Mouse (Mus musculus) spleen, postnatal 36 days (tissue): ENCODE data around the gene Ngly1.

ENCODE experiments used
- DNase-seq, 2 experiments: peaks; one replicate each; pipeline ENCODE4 v3.0.0; 2022; ENCODE audit warnings: low spot score in 2 of 2, mixed read lengths in 1 of 2

Ngly1 gene

GRCm38 (mm10) chr14:16249171-16249874 lies at the start of gene Ngly1, which contains the start of gene Oxsm:
TSS of gene Ngly1 (plus strand) at chr14:16249280.
TSS of gene Oxsm (minus strand) at chr14:16249808.
- DNase-seq = peak; percentile 82 to 83

- DNase-seq = no peak
Observed at GRCm38 (mm10) chr14:16200220-16200912, 48.7 kb upstream of the Ngly1 start.

DNA sequence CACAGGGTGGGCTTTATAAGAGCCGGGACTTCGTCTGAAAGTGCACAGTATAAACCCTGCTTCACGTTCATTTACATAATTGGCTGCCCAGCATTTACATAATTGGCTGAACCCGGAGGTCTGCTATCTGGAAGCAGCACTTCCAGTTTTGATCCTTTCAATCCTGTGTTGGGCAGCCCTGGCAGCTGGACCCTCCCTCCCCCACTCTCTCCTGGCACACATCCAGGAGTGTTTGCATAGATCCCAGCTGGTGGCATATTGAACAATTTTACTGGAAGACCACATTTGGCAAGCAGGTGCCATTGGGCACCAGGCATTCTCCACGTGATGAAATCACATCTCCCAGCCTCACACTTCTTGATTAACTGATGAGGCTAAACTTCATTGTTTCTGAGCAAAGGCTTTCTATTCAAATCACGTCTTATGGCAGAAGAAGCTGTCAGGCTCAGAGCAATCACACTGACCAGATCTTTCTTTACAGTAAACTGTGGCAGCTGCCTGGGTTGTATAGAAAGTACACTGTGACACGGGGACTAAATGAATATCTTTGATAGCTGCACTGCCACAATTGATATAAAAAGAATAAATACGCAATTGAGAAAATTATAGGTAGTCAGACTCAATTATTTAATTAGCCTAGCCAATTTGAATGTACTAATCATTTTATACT lies 48.0 kb upstream of the Ngly1 start:
- no peak for DNase-seq

DNA sequence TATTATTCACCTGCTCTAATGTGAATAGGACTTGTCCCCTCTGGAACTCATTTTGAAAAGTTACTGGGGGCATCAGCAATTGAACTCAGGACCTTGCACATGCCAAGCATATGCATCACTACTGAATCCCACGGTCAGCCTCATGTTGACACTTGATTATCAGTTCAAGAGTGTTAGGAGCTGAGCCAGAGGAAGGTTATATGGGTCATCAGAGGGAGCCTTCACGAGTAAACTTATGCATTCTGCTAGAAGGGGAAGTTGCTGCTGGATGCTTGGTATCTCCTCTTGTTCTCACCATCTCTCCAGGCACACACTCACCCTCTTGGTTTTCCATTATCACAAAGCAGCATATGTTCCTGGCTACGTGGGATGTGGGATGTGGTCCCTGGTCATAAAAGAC lies 47.4 kb upstream of the Ngly1 start:
- DNase-seq = no peak

DNA sequence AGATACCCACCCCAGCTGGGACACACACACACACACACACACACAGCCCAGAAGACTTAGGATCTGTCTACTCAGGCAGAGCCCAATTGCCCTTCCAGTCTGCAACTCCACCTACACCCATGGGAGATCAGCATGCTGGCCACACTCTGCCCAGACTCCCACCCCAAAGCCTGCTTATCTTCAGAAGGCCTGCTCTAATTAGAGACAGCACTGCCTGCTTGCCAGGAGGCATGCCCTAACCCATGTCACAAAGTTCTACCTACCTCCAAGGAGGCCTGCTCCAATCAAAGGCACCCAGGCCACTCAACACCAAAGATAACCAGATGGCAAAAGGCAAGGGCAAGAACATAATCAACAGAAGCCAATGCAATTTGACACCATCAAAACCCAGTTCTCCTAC lies 41.4 kb upstream of the Ngly1 start:
- DNase-seq = no peak

DNA sequence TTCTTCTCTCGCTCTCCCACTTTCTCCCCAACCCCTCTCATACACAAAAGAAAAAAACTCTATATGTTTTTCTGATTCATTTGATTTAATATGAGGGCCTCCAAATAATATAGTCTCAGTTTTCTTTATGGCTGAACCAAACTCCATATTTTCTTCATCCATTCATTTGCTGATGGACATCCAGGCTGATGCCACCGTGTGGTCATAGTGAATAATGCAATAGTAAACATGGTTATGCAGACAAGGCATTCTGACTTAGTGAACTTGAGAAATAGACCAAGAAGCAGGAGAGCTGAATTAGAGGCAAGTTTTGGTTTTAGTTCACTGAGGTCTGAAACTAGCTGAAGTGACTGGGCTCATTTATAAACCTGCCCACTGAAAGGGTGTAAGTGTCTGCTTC lies 30.1 kb upstream of the Ngly1 start:
- no peak for DNase-seq

- no peak for DNase-seq
Observed at GRCm38 (mm10) chr14:16229395-16229794, 19.7 kb upstream of the Ngly1 start.

GRCm38 (mm10) chr14:16230581-16230980 lies 18.5 kb upstream of the Ngly1 start:
- no peak for DNase-seq

GRCm38 (mm10) chr14:16233515-16233914 lies 15.6 kb upstream of the Ngly1 start:
- DNase-seq = no peak

GRCm38 (mm10) chr14:16236466-16236865 lies 12.6 kb upstream of the Ngly1 start:
- no peak for DNase-seq

DNA sequence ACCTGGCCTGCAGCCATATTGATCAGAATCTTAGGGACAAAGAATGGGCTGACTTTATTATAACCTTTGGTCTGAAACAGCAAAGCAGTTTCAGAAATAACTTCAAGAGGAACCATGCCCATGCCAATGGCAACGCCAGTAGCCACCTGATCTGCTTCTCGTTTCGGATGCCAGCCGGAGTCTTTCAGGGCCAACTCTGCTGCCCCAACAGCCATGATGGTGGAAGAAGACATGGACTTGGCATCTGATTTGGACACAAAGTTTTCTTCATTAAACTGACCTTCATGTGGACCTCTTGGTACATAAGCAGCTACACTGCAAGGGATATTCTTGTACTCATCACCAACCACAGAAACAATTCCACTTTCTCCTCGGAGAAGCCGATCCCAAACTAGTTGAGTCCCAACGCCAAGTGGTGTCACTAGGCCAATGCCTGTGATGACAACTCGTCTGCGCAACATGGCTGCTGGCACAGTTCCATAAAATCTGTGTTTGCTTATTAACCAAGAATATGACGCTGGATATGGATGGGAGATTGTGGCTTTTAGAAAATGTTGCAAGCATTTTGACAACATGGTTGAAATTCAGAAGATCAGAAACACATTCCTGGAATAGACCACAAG lies 6.8 kb upstream of the Ngly1 start:
- no peak for DNase-seq

- DNase-seq = peak; percentile 89 to 90
Observed at GRCm38 (mm10) chr14:16242947-16243602, 6.0 kb upstream of the Ngly1 start.

GRCm38 (mm10) chr14:16243603-16244209 lies 5.4 kb upstream of the Ngly1 start:
- no peak for DNase-seq

GRCm38 (mm10) chr14:16244370-16244769 lies 4.7 kb upstream of the Ngly1 start:
- DNase-seq = no peak

DNA sequence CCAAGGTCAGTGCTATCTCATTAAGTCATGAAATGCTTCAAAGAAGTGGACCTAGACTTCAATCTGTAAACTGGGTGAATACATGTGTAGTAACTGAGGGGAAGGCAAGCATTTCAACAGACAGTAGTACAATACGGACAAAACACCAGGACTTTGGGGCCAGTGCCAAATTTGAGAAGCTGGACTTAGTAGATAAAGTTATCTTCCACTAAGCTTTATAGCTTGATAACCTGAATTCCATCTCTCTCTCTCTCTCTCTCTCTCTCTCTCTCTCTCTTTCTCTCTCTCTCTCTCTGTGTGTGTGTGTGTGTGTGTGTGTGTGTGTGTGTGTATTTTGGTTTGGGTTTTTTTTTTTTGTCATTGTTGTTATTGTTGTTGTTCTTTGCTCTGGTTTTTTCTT lies 4.0 kb upstream of the Ngly1 start:
- no peak for DNase-seq

- no peak for DNase-seq
Observed at GRCm38 (mm10) chr14:16246340-16246912, 2.7 kb upstream of the Ngly1 start.

DNA sequence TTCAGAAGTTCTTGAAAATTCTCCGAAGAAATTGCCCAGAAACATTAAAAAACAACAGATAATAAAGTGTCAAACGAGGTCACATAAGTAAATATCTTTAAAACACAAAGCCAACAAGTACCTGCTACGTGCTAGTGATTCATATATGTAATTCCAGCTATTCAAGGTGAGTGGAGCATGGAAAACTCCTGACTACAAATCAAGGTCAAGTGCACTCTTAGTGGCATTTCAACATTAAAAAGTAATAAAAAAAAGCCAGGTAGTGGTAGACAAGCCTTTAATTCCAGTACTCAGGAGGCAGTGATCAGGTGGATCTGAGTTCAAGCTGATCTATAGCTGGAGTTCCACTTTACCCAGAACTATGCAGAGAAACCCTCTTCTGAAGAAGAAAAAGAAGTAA lies 945 bp upstream of the Ngly1 start:
- DNase-seq = no peak

DNA sequence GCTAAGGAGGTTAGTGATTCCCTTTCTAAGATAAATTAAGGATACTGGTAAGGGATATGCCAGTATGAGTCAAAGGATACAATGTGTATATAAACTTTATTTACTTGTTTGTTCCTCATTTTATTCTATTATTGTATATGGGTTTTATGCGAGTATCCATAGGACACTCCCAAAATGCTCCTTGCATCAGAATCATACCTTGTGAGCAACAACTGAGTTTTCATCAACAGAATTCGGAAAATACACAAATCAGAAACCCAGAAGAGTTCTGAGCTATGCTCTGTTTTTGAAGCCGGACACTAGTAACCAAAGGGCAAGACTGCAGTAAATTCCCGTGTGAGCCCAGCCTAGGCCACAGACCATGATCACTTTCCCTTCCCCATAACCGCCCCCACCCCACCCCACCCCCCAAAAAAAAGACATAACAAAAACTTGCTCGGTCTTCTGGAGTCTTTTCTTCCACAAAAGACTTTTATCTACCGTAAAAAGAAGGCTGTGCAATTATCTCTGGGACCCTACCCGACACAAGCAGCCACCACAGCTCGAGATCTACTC lies 400 bp upstream of the Ngly1 start:
- DNase-seq = no peak

- no peak for DNase-seq
Observed at GRCm38 (mm10) chr14:16250099-16250498, 1.0 kb downstream of the Ngly1 start.

DNA sequence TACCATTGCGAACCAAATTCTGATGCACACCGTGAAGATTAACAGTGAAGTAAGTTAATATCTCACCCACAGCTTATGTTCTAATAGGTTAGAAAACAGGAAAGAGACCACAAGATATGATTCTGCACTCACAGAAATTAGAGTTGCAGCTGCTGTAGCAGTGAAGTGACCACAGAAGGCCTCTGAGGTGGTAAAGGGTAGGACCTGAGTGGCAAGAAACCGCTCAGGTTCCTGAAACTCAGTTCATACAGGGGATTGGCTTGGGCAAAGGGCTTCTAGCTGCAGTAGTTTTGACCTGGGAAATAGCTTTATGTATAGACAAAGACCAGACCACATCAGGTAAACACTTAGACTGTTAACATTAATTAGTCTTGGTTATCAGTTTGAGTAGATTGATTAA lies 6.7 kb downstream of the Ngly1 start:
- no peak for DNase-seq

GRCm38 (mm10) chr14:16256209-16256608 lies 7.1 kb downstream of the Ngly1 start:
- DNase-seq = no peak
